Mouse (Mus musculus) heart, embryonic 12.5 days (tissue): ENCODE results near the gene Col19a1. TPM values are rescaled to one million over a fixed set of nuclear protein-coding genes. Genes with fewer than 3 reads are reported as not detected.

Source experiments
- ATAC-seq: fragments of 200-750 bp; cut with Nextera tagmentation; 2 replicates; pipeline ENCODE4 v1.8.0; 2017; ENCODE audit warnings: moderate TSS enrichment, moderate library complexity; ENCODE audit not compliant: insufficient number of reproducible peaks, low FRiP score
- H3K27ac ChIP-seq: fragments of 300-500 bp; sonication (generic); 2 replicates; pipeline ENCODE4 v1.5.1; 2016; ENCODE audit warnings: mild to moderate bottlenecking, moderate library complexity; ENCODE audit not compliant: poor library complexity, severe bottlenecking
- H3K27me3 ChIP-seq: fragments of 300-500 bp; sonication (generic); replicated peaks from 2 replicates; pipeline ENCODE4 v1.6.1; 2016; ENCODE audit warnings: mild to moderate bottlenecking, moderate library complexity
- H3K36me3 ChIP-seq: fragments of 300-500 bp; sonication (generic); 2 replicates; pipeline ENCODE4 v1.6.1; 2016; ENCODE audit warnings: mild to moderate bottlenecking, moderate library complexity
- H3K4me1 ChIP-seq: fragments of 300-500 bp; sonication (generic); replicated peaks from 2 replicates; pipeline ENCODE4 v1.6.1; 2016; ENCODE audit warnings: mild to moderate bottlenecking
- H3K4me2 ChIP-seq: fragments of 300-500 bp; sonication (generic); 2 replicates; pipeline ENCODE4 v1.6.1; 2016; ENCODE audit warnings: mild to moderate bottlenecking, moderate library complexity
- H3K4me3 ChIP-seq: fragments of 300-500 bp; sonication (generic); 2 replicates; pipeline ENCODE4 v1.5.1; 2016; ENCODE audit warnings: mild to moderate bottlenecking
- H3K9ac ChIP-seq: fragments of 300-500 bp; sonication (generic); 2 replicates; pipeline ENCODE4 v1.6.1; 2016; ENCODE audit warnings: mild to moderate bottlenecking, moderate library complexity
- H3K9me3 ChIP-seq: fragments of 300-500 bp; sonication (generic); replicated peaks from 2 replicates; pipeline ENCODE4 v1.6.1; 2016; ENCODE audit warnings: mild to moderate bottlenecking, moderate library complexity
- WGBS: fragments of 180-500 bp; shearing (Covaris S2); methylation state at CpG from one replicate; pipeline ENCODE4 v1.1.7; 2016; 5-methylcytosine and 5-hydroxymethylcytosine counted together
- polyA plus RNA-seq: library from polyadenylated mRNA; unstranded; fragments of >200 nt; fragmentation: Nextera tagmentation; extraction: Ambion mirVana; gene quantifications from 2 replicates; pipeline ENCODE4 v1.2.1, GENCODE M21; 2016

Col19a1 gene
- polyA plus RNA-seq, 1 experiment from 2014 or later = 0.08 TPM

- Histone ChIP-seq H3K27me3 (no peaks in the 10 kb centered on the region), H3K4me2 (no peak overlapping the region), H3K4me1 (no peaks in the 10 kb centered on the region), H3K27ac (no peak overlapping the region), H3K9me3 (no peaks in the 10 kb centered on the region), H3K4me3 (no peak overlapping the region), H3K9ac (no peak overlapping the region), H3K36me3 (no peaks in the 10 kb centered on the region)
- 45% methylated on average over 6 of the region's 6 CpGs for WGBS
- no peak for ATAC-seq
Observed at GRCm38 (mm10) chr1:24219041-24219440, 368.2 kb downstream of the Col19a1 start.

Other genes with a start within 250 kb of the Col19a1 start
- 24.1 and 28.9 TPM in 2 replicates for gene Lmbrd1, start 91.2 kb upstream of the Col19a1 start, polyA plus RNA-seq